ENCODE assay signal across 13 mouse cellular contexts in the genomic region with DNA sequence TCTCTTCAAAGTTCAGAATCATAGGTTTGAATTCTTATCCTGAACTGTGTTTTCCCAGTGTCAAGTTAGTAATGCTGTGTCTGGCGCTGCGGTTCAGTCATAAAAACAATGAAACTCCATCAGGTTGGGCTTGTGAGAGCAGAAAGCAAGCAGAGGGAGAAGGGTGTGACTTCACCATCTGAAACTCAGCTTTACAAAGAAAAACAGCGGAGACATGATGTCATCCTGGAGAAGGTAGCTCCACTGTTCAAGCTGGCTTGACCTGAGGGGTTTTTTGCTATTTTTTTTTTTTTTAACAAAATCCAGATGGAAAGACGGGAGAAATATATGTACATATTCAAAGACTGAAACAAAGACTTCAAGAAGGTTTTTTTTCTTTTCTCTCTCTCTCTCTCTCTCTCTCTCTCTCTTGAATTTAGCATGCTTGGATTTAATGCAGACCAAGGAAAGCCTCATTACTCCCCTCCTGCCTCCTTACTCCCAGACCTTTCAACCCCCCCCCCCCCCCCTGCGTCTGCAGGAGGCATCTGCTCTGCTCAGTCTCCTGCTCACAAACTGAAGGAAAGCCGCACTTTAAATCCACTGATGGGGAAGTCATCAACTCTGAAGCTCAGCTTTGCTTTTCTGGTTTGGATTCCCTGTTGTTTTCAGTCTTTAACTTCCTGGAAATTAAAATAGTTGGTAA.
DNase-seq lines count a peak whose midpoint lies in the region; ATAC-seq lines count a peak whose summit lies in the region.
"Had no signal": no experiment of that assay in that cellular context is flagged by ENCODE, and none has a peak within 500 bp of the region (broad histone marks: within the 10 kb centered on the region; RNA-seq: fewer than 3 reads in every experiment).

No protein-coding gene starts in this region.

- peaks cover 12% of the 10 kb centered on the region for H3K4me1 ChIP-seq in embryonic facial prominence, embryonic 12.5 days
- H3K4me1 ChIP-seq: hindbrain, embryonic 15.5 days; lung, embryonic 15.5 days had no signal

- DNase-seq in gastrocnemius, postnatal 25 days = peak; percentile 27
- DNase-seq in gastrocnemius, postnatal 4 days (ENCODE audit: low spot score in 2 of 2) = no peak
- DNase-seq in NIH3T3 (ENCODE audit: low read depth) = peak; percentile 70
- DNase-seq in forelimb bud, embryonic 11.5 days (ENCODE audit: low read depth, low spot score) = peak; percentile 80
- DNase-seq in layer of hippocampus, adult 11-12 months (ENCODE audit: low spot score) = no peak
- no peak for DNase-seq in cerebellum, adult 9-10 months
- DNase-seq in ovary, adult 18-20 months (ENCODE audit: low spot score) = no peak
- DNase-seq: B cell, adult 2 months; kidney, postnatal 36 days had no signal

- no peaks in the 10 kb centered on the region for H3K27me3 ChIP-seq in embryonic facial prominence, embryonic 12.5 days
- H3K27me3 ChIP-seq: hindbrain, embryonic 15.5 days; lung, embryonic 15.5 days had no signal

- no peaks in the 10 kb centered on the region for H3K36me3 ChIP-seq in embryonic facial prominence, embryonic 12.5 days
- H3K36me3 ChIP-seq: G1E; hindbrain, embryonic 15.5 days; lung, embryonic 15.5 days had no signal

- WGBS in embryonic facial prominence, embryonic 12.5 days = 17% methylated on average over 6 of the region's 6 CpGs

- no peaks in the 10 kb centered on the region for H3K9me3 ChIP-seq in embryonic facial prominence, embryonic 12.5 days
- H3K9me3 ChIP-seq: G1E; hindbrain, embryonic 15.5 days; lung, embryonic 15.5 days had no signal

- no peak overlapping the region for H3K9ac ChIP-seq in embryonic facial prominence, embryonic 12.5 days
- H3K9ac ChIP-seq: hindbrain, embryonic 15.5 days; lung, embryonic 15.5 days had no signal

- H3K4me2 ChIP-seq in embryonic facial prominence, embryonic 12.5 days (replicated peaks) = peak overlapping the region; percentile 18
- H3K4me2 ChIP-seq: hindbrain, embryonic 15.5 days; lung, embryonic 15.5 days had no signal

- ATAC-seq in embryonic facial prominence, embryonic 12.5 days (ENCODE audit: insufficient number of reproducible peaks, insufficient read depth, low FRiP score, low TSS enrichment) = peak; percentile 87

- H3K4me3 ChIP-seq in embryonic facial prominence, embryonic 12.5 days = no peak overlapping the region
- H3K4me3 ChIP-seq: hindbrain, embryonic 15.5 days; lung, embryonic 15.5 days had no signal

- H3K27ac ChIP-seq in embryonic facial prominence, embryonic 12.5 days = peak overlapping the region; percentile 80
- H3K27ac ChIP-seq: hindbrain, embryonic 15.5 days; lung, embryonic 15.5 days had no signal

Comparison
In these comparisons a context has a peak if more than half of its experiments do, and no peak if none do; other contexts are left out.
1. DNase-seq: peak in gastrocnemius, postnatal 25 days (single experiment), NIH3T3 (single experiment) and forelimb bud, embryonic 11.5 days (single experiment); none in gastrocnemius, postnatal 4 days (0 of 2), layer of hippocampus, adult 11-12 months (single experiment), cerebellum, adult 9-10 months (single experiment) and ovary, adult 18-20 months (single experiment).